Mouse (Mus musculus): ENCODE measurements around the gene Smpx. TPM values are rescaled to one million over a fixed set of nuclear protein-coding genes. Genes with fewer than 3 reads are reported as not detected.

Smpx gene
- not detected in 2 replicates for polyA plus RNA-seq (2014; fragmentation: Nextera tagmentation; extraction: Ambion mirVana)

GRCm38 (mm10) chrX:157698862-157699261 lies at the start of gene Smpx:
Gene Smpx (plus strand): TSS chrX:157698910.
- Histone ChIP-seq H3K9me3 (ENCODE audit: control insufficient read depth, low read length) (no peaks in the 10 kb centered on the region), H3K9ac (replicated peaks; ENCODE audit: low read length) (no peak within 1 kb of the TSS), H3K4me2 (ENCODE audit: low read length) (no peak within 1 kb of the TSS), H3K27me3 (ENCODE audit: control insufficient read depth, insufficient read depth, low read length) (no peaks in the 10 kb centered on the region), H3K36me3 (ENCODE audit: control insufficient read depth, insufficient read depth, low read length) (no peaks in the 10 kb centered on the region), H3K27ac (replicated peaks; ENCODE audit: low read depth, low read length) (no peak within 1 kb of the TSS), H3K4me1 (ENCODE audit: control insufficient read depth, insufficient read depth, low read length) (no peaks in the 10 kb centered on the region), H3K4me3 (replicated peaks; ENCODE audit: low read depth, low read length) (no peak within 1 kb of the TSS)
- 66% methylated on average over 8 of the region's 8 CpGs for WGBS
- DNase-seq = no peak
- no peak for ATAC-seq (ENCODE audit: low FRiP score, low TSS enrichment)

DNA sequence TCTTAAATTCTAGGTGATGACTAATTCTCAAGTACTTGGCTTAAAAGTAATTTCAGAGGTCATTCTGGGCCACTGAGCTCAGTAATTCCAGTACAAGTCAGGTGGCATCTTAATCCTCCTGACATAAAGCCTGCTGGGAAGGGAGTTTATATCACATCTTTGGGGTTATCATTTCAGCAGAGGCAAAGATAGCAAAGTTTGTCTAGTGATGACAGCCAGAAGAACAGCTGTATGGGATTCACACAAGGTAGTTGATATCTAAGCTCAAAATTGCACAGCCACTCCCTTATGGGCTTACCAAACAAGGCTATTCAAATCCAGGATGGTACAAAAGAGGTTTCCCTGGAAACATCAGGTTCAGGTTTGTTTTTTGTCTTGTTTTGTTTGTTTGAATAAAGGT lies 43.7 kb upstream of the Smpx start:
- H3K4me3 ChIP-seq (replicated peaks; ENCODE audit: low read depth, low read length) = no peak overlapping the region
- no peak overlapping the region for H3K9ac ChIP-seq (replicated peaks; ENCODE audit: low read length)
- H3K4me1 ChIP-seq (ENCODE audit: control insufficient read depth, insufficient read depth, low read length) = no peaks in the 10 kb centered on the region
- no peaks in the 10 kb centered on the region for H3K9me3 ChIP-seq (ENCODE audit: control insufficient read depth, low read length)
- no peaks in the 10 kb centered on the region for H3K36me3 ChIP-seq (ENCODE audit: control insufficient read depth, insufficient read depth, low read length)
- H3K27ac ChIP-seq (replicated peaks; ENCODE audit: low read depth, low read length) = no peak overlapping the region
- H3K4me2 ChIP-seq (ENCODE audit: low read length) = no peak overlapping the region
- ATAC-seq (ENCODE audit: low FRiP score, low TSS enrichment) = no peak
- no peaks in the 10 kb centered on the region for H3K27me3 ChIP-seq (ENCODE audit: control insufficient read depth, insufficient read depth, low read length)
- no peak for DNase-seq

DNA sequence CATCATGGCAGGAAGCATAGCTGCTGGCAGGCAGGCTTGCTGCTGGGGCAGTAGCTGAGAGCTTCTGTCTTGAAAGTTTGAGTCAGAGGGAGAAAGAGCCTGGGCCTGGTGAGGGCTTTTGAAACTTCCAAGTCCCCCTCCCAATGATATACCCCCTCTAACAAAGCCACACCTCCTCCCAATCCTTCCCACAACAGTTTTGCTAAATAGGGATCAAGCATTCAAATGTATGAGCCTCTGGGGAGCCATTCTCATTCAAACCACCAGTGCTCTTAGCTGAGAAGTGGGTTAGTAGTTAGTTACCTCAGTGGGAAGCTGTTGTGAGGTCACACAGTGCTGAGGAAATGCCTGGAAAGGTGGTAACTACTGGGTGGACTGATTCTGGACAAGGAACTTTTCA lies 41.4 kb upstream of the Smpx start:
- ATAC-seq (ENCODE audit: low FRiP score, low TSS enrichment) (no peak), DNase-seq (no peak)
- Histone ChIP-seq H3K4me3 (replicated peaks; ENCODE audit: low read depth, low read length) (no peak overlapping the region), H3K9me3 (ENCODE audit: control insufficient read depth, low read length) (no peaks in the 10 kb centered on the region), H3K4me1 (ENCODE audit: control insufficient read depth, insufficient read depth, low read length) (no peaks in the 10 kb centered on the region), H3K36me3 (ENCODE audit: control insufficient read depth, insufficient read depth, low read length) (no peaks in the 10 kb centered on the region), H3K9ac (replicated peaks; ENCODE audit: low read length) (no peak overlapping the region), H3K4me2 (ENCODE audit: low read length) (no peak overlapping the region), H3K27ac (replicated peaks; ENCODE audit: low read depth, low read length) (no peak overlapping the region), H3K27me3 (ENCODE audit: control insufficient read depth, insufficient read depth, low read length) (no peaks in the 10 kb centered on the region)

DNA sequence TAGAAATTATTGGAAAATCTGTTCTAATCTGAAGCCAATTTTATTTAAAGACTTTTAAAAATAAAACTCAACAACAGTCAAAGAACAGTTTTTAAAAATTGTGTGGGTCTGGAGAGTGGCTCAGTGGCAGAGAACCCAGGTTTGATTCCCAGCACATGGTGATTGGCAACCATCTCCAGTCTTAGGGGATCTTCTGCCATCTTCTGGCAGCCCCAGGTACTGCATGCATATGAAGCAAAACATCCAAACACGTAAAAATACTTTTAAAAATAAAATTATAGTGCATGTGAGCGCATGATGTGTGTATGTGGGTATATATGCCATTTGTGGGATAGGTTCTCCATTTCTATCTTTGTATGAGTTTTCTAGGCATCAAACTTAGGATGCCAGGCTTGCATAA lies 26.9 kb upstream of the Smpx start:
- Histone ChIP-seq H3K9me3 (ENCODE audit: control insufficient read depth, low read length) (no peaks in the 10 kb centered on the region), H3K4me3 (replicated peaks; ENCODE audit: low read depth, low read length) (no peak overlapping the region), H3K4me1 (ENCODE audit: control insufficient read depth, insufficient read depth, low read length) (no peaks in the 10 kb centered on the region), H3K4me2 (ENCODE audit: low read length) (no peak overlapping the region), H3K27me3 (ENCODE audit: control insufficient read depth, insufficient read depth, low read length) (no peaks in the 10 kb centered on the region), H3K9ac (replicated peaks; ENCODE audit: low read length) (no peak overlapping the region), H3K27ac (replicated peaks; ENCODE audit: low read depth, low read length) (no peak overlapping the region), H3K36me3 (ENCODE audit: control insufficient read depth, insufficient read depth, low read length) (no peaks in the 10 kb centered on the region)
- no peak for DNase-seq
- 71% methylated on average over 2 of the region's 2 CpGs for WGBS
- no peak for ATAC-seq (ENCODE audit: low FRiP score, low TSS enrichment)

GRCm38 (mm10) chrX:157674667-157675350 lies 23.9 kb upstream of the Smpx start:
- Histone ChIP-seq H3K27me3 (ENCODE audit: control insufficient read depth, insufficient read depth, low read length) (no peaks in the 10 kb centered on the region), H3K4me1 (ENCODE audit: control insufficient read depth, insufficient read depth, low read length) (no peaks in the 10 kb centered on the region), H3K4me3 (replicated peaks; ENCODE audit: low read depth, low read length) (no peak overlapping the region), H3K9ac (replicated peaks; ENCODE audit: low read length) (no peak overlapping the region), H3K9me3 (ENCODE audit: control insufficient read depth, low read length) (no peaks in the 10 kb centered on the region), H3K36me3 (ENCODE audit: control insufficient read depth, insufficient read depth, low read length) (no peaks in the 10 kb centered on the region), H3K27ac (replicated peaks; ENCODE audit: low read depth, low read length) (no peak overlapping the region), H3K4me2 (ENCODE audit: low read length) (no peak overlapping the region)
- no peak for DNase-seq
- WGBS = 77% methylated on average over 3 of the region's 3 CpGs
- ATAC-seq (ENCODE audit: low FRiP score, low TSS enrichment) = no peak

- Histone ChIP-seq H3K9ac (replicated peaks; ENCODE audit: low read length) (no peak overlapping the region), H3K4me1 (ENCODE audit: control insufficient read depth, insufficient read depth, low read length) (no peaks in the 10 kb centered on the region), H3K27me3 (ENCODE audit: control insufficient read depth, insufficient read depth, low read length) (no peaks in the 10 kb centered on the region), H3K4me3 (replicated peaks; ENCODE audit: low read depth, low read length) (no peak overlapping the region), H3K4me2 (ENCODE audit: low read length) (no peak overlapping the region), H3K9me3 (ENCODE audit: control insufficient read depth, low read length) (no peaks in the 10 kb centered on the region), H3K27ac (replicated peaks; ENCODE audit: low read depth, low read length) (no peak overlapping the region), H3K36me3 (ENCODE audit: control insufficient read depth, insufficient read depth, low read length) (no peaks in the 10 kb centered on the region)
- DNase-seq (no peak), ATAC-seq (ENCODE audit: low FRiP score, low TSS enrichment) (no peak)
- WGBS = 61% methylated on average over 4 of the region's 4 CpGs
These were observed 7.5 kb upstream of the Smpx start for GRCm38 (mm10) chrX:157691186-157691585.

- Histone ChIP-seq H3K27me3 (ENCODE audit: control insufficient read depth, insufficient read depth, low read length) (no peaks in the 10 kb centered on the region), H3K4me1 (ENCODE audit: control insufficient read depth, insufficient read depth, low read length) (no peaks in the 10 kb centered on the region), H3K36me3 (ENCODE audit: control insufficient read depth, insufficient read depth, low read length) (no peaks in the 10 kb centered on the region), H3K9ac (replicated peaks; ENCODE audit: low read length) (no peak overlapping the region), H3K4me3 (replicated peaks; ENCODE audit: low read depth, low read length) (no peak overlapping the region), H3K9me3 (ENCODE audit: control insufficient read depth, low read length) (no peaks in the 10 kb centered on the region), H3K4me2 (ENCODE audit: low read length) (no peak overlapping the region), H3K27ac (replicated peaks; ENCODE audit: low read depth, low read length) (no peak overlapping the region)
- DNase-seq = no peak
- no peak for ATAC-seq (ENCODE audit: low FRiP score, low TSS enrichment)
- 63% methylated on average over 5 of the region's 5 CpGs for WGBS
These were observed 1.0 kb upstream of the Smpx start for GRCm38 (mm10) chrX:157697591-157698135.

GRCm38 (mm10) chrX:157707236-157707635 lies 8.5 kb downstream of the Smpx start:
- WGBS = 80% methylated on average over 2 of the region's 2 CpGs
- H3K27me3 ChIP-seq (ENCODE audit: control insufficient read depth, insufficient read depth, low read length) = no peaks in the 10 kb centered on the region
- no peak overlapping the region for H3K4me3 ChIP-seq (replicated peaks; ENCODE audit: low read depth, low read length)
- H3K9me3 ChIP-seq (ENCODE audit: control insufficient read depth, low read length) = no peaks in the 10 kb centered on the region
- ATAC-seq (ENCODE audit: low FRiP score, low TSS enrichment) (no peak), DNase-seq (no peak)
- no peak overlapping the region for H3K27ac ChIP-seq (replicated peaks; ENCODE audit: low read depth, low read length)
- no peaks in the 10 kb centered on the region for H3K4me1 ChIP-seq (ENCODE audit: control insufficient read depth, insufficient read depth, low read length)
- no peak overlapping the region for H3K9ac ChIP-seq (replicated peaks; ENCODE audit: low read length)
- no peaks in the 10 kb centered on the region for H3K36me3 ChIP-seq (ENCODE audit: control insufficient read depth, insufficient read depth, low read length)
- no peak overlapping the region for H3K4me2 ChIP-seq (ENCODE audit: low read length)

DNA sequence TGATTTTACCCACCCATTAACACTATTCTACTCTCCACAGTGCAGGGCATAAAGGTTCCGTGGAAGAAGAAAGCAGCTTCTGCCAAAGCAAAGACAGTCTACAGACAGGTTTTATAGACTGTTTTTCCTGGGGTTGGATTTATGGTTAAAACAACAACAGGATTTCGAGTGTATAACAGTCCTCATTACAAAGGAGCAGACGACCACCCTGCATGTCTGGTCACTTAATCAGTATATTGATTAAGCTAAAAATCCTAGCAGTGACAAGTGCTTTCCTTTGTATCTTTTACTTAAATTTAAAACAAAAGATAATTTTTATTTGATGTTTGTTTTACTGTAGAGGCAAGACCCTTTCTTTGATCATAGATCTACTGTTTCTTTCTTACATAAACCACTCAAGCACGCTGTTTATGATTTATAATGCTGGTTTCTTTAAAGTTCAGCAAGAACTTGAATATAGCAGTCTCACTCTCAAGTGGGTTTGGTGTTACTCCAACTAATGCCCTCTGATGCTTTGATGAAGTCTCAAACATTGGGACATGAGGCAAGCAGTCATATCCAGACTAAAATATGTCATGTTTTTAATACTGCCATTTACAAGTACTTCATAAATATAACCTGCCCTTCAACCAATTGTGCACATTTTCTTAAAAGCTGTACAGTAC lies 10.0 kb downstream of the Smpx start:
- H3K9me3 ChIP-seq (ENCODE audit: control insufficient read depth, low read length) = no peaks in the 10 kb centered on the region
- no peaks in the 10 kb centered on the region for H3K27me3 ChIP-seq (ENCODE audit: control insufficient read depth, insufficient read depth, low read length)
- no peak overlapping the region for H3K4me3 ChIP-seq (replicated peaks; ENCODE audit: low read depth, low read length)
- no peaks in the 10 kb centered on the region for H3K4me1 ChIP-seq (ENCODE audit: control insufficient read depth, insufficient read depth, low read length)
- DNase-seq (no peak), ATAC-seq (ENCODE audit: low FRiP score, low TSS enrichment) (no peak)
- H3K4me2 ChIP-seq (ENCODE audit: low read length) = no peak overlapping the region
- 82% methylated on average over 4 of the region's 4 CpGs for WGBS
- H3K36me3 ChIP-seq (ENCODE audit: control insufficient read depth, insufficient read depth, low read length) = no peaks in the 10 kb centered on the region
- no peak overlapping the region for H3K9ac ChIP-seq (replicated peaks; ENCODE audit: low read length)
- no peak overlapping the region for H3K27ac ChIP-seq (replicated peaks; ENCODE audit: low read depth, low read length)
